Mouse (Mus musculus) kidney, adult 2 months (tissue): ENCODE measurements around the gene Syt3.

ENCODE experiments used
- CTCF ChIP-seq: fragments of 200-500 bp; conservative IDR thresholded peaks from 2 replicates; pipeline ENCODE4 v1.5.1; 2011; ENCODE audit warnings: low read depth, mild to moderate bottlenecking, control low read depth, low read length, moderate library complexity, mixed read lengths; ENCODE audit not compliant: insufficient read depth, insufficient read length
- POLR2A ChIP-seq: fragments of 200-500 bp; IDR thresholded peaks from one replicate; pipeline ENCODE4 v1.6.1; 2011; ENCODE audit warnings: low read depth, low read length, control low read depth

GRCm38 (mm10) chr7:44358012-44358411, 25.9 kb upstream of the Syt3 start:
- no peak for TF ChIP-seq POLR2A
- no peak for TF ChIP-seq CTCF
